Mouse (Mus musculus): ENCODE data around the gene Agt.

DNA sequence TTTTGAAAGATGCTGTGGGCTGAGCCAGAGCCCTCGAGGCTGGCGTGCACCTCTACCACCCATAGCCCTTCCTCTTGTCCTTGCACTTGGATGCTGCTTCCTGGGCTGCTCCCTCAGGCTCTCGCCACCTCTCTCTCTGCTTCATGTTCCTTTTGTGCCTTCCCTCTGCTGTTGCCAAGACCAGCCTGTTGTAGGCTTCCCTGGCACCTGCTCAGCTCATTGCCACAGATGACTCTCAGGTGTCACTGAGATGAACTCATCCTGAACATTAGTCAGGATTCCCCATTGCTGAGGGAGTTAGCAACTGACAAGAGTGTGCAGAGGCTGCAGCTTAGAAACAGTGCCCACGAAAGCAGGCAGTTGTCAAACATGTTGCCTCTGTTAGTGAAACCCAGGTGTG lies 27.5 kb downstream of the Agt start:
- no peak for TF ChIP-seq CTCF (conservative IDR thresholded peaks at IDR 0.05 in 1 of 2, IDR thresholded peaks at IDR 0.05 in 1 of 2; ENCODE audit: low read depth in 2 of 2, low read length in 2 of 2)
- TF ChIP-seq ZC3H11A (IDR thresholded peaks at IDR 0.05; ENCODE audit: low read depth, low read length), result no peak
- no peak for TF ChIP-seq RCOR1 (conservative IDR thresholded peaks at IDR 0.05; ENCODE audit: low read depth, low read length)
- no peak for TF ChIP-seq ETS1 (conservative IDR thresholded peaks at IDR 0.05; ENCODE audit: low read depth, low read length)
- TF ChIP-seq EP300 (IDR thresholded peaks at IDR 0.05; ENCODE audit: low read length), result no peak
- no peak for TF ChIP-seq POLR2A (IDR thresholded peaks at IDR 0.05; ENCODE audit: low read depth, low read length)
- TF ChIP-seq USF2 (conservative IDR thresholded peaks at IDR 0.05; ENCODE audit: low read depth, low read length), result no peak
- no peak for TF ChIP-seq CHD1 (IDR thresholded peaks at IDR 0.05; ENCODE audit: low read depth, low read length)

All from CH12.LX (cell line).